Mouse (Mus musculus): ENCODE results near the gene Gfod1. TPM values are rescaled to one million over a fixed set of nuclear protein-coding genes. Genes with fewer than 3 reads are reported as not detected.

Gene Gfod1
- polyA plus RNA-seq, 1 experiment from 2014 or later = 2.7 TPM

DNA sequence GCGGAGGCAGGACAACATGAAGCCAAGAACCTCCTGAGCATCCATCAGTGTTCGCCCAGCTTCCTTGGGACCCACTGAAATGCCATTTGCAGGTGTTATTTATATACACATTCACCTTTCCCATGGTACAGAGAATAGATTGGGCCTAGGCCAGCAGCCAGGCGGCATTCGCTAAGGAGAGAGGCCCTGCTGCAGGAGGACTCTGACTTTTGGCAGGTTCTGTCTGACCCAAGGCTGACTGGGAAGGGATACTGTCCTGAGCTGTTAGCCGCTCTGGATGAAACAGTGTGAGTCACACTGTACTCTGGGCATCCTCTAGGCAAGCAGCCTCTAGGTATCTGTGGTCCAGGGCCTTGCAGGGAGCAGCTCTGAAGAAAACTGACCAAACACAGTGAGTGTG is 6.4 kb downstream of the Gfod1 start:
- no peaks in the 10 kb centered on the region for H3K9me3 ChIP-seq (replicated peaks)
- no peak overlapping the region for H3K4me2 ChIP-seq
- H3K36me3 ChIP-seq = 0 out of 2 replicates have a peak, but pooled peaks cover 5% of the 10 kb centered on the region
- no peaks in the 10 kb centered on the region for H3K27me3 ChIP-seq (replicated peaks)
- peaks cover 42% of the 10 kb centered on the region for H3K4me1 ChIP-seq
- no peak overlapping the region for H3K4me3 ChIP-seq (replicated peaks)
- H3K9ac ChIP-seq (replicated peaks) = no peak overlapping the region
- no peak overlapping the region for H3K27ac ChIP-seq (replicated peaks)
- ATAC-seq (ENCODE audit: low FRiP score) = no peak
- WGBS = 93% methylated on average over 5 of the region's 5 CpGs

DNA sequence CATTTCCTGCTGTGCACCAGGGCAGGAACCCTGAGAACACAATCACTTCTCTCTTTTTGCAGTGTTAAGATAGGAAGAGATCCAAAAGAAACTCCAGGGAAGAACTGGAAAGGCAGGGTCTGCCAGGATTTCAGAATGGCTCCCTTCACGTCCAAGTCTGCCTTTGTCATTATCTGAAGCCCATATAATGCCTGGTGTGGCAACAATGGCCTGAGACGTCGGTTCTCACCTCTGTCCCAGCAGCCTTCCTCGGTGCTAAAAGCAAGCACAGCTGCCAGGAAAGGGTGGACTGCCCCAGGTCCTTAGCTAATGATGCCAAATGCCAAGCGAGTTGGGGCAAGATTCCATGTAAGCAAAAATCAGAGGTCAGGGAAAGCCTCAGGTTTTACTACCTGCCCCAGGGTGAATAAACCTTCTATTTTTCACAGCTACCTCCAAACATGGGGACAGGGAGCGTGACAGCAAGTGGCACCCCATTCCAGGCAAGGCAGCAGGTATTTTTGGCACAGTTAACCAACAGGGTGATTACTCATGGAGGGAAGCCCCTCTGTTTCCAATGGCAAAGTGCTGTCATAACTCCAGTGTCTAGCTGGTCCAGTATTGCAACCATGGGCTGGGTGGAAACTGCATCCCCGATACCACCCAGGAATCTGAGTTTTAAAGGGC is 7.7 kb downstream of the Gfod1 start:
- Histone ChIP-seq H3K27ac (replicated peaks) (no peak overlapping the region), H3K4me3 (replicated peaks) (no peak overlapping the region), H3K4me1 (peaks cover 30% of the 10 kb centered on the region), H3K36me3 (0 out of 2 replicates have a peak, but pooled peaks cover 5% of the 10 kb centered on the region), H3K9me3 (replicated peaks) (no peaks in the 10 kb centered on the region), H3K27me3 (replicated peaks) (no peaks in the 10 kb centered on the region), H3K4me2 (no peak overlapping the region), H3K9ac (replicated peaks) (no peak overlapping the region)
- WGBS = 54% methylated on average over 7 of the region's 7 CpGs
- no peak for ATAC-seq (ENCODE audit: low FRiP score)

DNA sequence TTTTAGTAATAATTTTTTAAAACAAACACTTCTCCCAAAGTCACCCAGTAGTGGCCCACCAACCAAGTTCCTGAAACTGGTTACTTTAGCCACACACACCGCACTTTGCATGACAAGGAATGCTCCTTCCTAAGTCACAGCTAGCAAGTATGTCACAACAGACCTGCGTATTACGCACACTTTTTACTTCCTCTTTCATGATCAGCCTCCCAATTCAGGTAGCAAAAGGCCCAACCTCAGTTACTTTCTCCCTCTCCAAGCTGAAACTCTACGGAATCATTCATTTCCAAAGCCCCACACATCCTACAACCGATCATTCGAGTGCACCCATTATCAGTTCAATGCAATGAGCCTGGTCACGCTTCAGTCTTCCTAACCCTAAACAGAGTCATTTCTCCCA is 8.3 kb downstream of the Gfod1 start:
- 0 out of 2 replicates have a peak, but pooled peaks cover 5% of the 10 kb centered on the region for H3K36me3 ChIP-seq
- H3K4me1 ChIP-seq = peaks cover 24% of the 10 kb centered on the region
- H3K4me2 ChIP-seq = no peak overlapping the region
- no peak overlapping the region for H3K27ac ChIP-seq (replicated peaks)
- H3K4me3 ChIP-seq (replicated peaks) = no peak overlapping the region
- H3K27me3 ChIP-seq (replicated peaks) = no peaks in the 10 kb centered on the region
- no peaks in the 10 kb centered on the region for H3K9me3 ChIP-seq (replicated peaks)
- no peak overlapping the region for H3K9ac ChIP-seq (replicated peaks)
- ATAC-seq (ENCODE audit: low FRiP score) = no peak
- 87% methylated on average over 7 of the region's 7 CpGs for WGBS

DNA sequence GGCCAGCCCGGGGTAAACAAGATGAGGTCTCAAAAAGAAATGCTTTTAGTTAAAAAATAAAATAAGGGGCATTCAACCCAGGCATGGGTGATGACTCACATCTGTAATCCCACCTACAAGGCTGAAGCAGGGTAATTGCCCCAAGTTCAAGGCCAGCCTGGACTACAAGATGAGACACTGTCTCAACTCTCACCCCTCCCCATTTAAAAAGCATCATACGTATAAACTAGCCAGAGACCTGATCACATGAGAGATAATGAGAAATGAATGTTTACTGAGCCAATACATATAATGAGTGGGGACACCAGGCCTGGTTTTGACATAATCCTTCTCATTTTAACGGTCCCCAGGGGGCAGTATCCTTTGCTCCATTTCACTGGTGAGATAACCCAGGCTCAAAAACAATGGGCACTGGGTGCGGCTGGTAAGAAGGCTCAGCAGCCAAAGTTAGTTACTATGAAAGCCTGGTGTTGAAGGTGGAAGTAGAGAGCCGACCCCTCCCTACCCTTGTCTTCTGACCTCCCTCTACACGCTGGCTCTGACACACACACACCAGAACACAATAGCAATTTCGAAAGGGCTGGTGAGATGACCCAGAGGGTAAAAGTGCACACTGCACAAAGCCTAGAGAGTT is 8.9 kb downstream of the Gfod1 start:
- no peak overlapping the region for H3K9ac ChIP-seq (replicated peaks)
- H3K4me3 ChIP-seq (replicated peaks) = no peak overlapping the region
- no peaks in the 10 kb centered on the region for H3K9me3 ChIP-seq (replicated peaks)
- ATAC-seq (ENCODE audit: low FRiP score) = no peak
- H3K27me3 ChIP-seq (replicated peaks) = no peaks in the 10 kb centered on the region
- no peak overlapping the region for H3K27ac ChIP-seq (replicated peaks)
- WGBS = 63% methylated on average over 7 of the region's 7 CpGs
- 0 out of 2 replicates have a peak, but pooled peaks cover 5% of the 10 kb centered on the region for H3K36me3 ChIP-seq
- no peak overlapping the region for H3K4me2 ChIP-seq
- H3K4me1 ChIP-seq = peaks cover 18% of the 10 kb centered on the region

DNA sequence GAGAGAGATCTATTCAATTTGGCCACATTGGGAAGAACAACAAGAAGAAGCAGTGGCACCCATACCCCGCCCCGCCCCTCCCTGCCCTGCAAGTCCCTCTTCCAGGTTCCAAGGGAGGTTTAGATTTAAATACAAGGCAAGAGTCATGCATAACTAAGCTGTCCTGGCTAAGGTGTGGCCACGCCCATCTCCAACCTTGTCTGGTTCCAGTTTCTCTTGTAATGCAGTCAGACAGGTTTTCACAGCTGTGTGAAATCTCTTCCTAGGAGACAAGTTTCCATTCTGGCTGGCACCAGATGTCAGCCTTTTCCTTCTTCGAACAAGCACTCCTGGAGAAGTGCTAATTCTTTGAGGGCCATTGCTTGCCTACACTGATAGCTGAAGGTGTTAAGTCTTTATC is 11.1 kb downstream of the Gfod1 start:
- Histone ChIP-seq H3K27me3 (replicated peaks) (no peaks in the 10 kb centered on the region), H3K4me3 (replicated peaks) (no peak overlapping the region), H3K4me2 (no peak overlapping the region), H3K9ac (replicated peaks) (no peak overlapping the region), H3K9me3 (replicated peaks) (no peaks in the 10 kb centered on the region), H3K4me1 (peaks cover 23% of the 10 kb centered on the region), H3K36me3 (0 out of 2 replicates have a peak, but pooled peaks cover 5% of the 10 kb centered on the region), H3K27ac (replicated peaks) (no peak overlapping the region)
- 82% methylated on average over 4 of the region's 4 CpGs for WGBS
- no peak for ATAC-seq (ENCODE audit: low FRiP score)

DNA sequence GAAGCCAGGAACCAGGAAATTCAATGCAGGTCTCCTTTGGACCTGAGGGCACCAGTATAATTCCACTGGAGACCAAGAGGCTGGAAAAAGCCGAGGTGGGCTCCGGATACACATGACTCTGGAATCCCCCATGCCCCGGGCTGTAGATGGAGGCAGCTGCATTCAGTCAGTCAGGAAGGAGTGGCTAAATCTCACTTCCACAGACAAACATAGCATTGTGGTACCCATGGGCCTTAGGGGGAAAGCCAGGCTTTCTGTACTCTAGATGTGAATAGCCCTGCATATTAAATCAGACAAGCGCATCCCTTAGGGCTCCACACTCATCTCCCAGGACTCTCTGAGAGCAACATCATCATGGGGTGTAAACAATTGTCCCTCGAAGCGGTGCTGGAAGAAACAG is 14.9 kb downstream of the Gfod1 start:
- peak; percentile 65 for ATAC-seq (ENCODE audit: low FRiP score)
- Histone ChIP-seq H3K4me2 (no peak overlapping the region), H3K9me3 (replicated peaks) (no peaks in the 10 kb centered on the region), H3K36me3 (0 out of 2 replicates have a peak, but pooled peaks cover 5% of the 10 kb centered on the region), H3K4me3 (replicated peaks) (no peak overlapping the region), H3K27ac (replicated peaks) (peak overlapping the region; percentile 10; the same call in 1 of the 2 replicates), H3K4me1 (peaks cover 27% of the 10 kb centered on the region), H3K9ac (replicated peaks) (no peak overlapping the region), H3K27me3 (replicated peaks) (no peaks in the 10 kb centered on the region)
- 38% methylated on average over 6 of the region's 6 CpGs for WGBS

DNA sequence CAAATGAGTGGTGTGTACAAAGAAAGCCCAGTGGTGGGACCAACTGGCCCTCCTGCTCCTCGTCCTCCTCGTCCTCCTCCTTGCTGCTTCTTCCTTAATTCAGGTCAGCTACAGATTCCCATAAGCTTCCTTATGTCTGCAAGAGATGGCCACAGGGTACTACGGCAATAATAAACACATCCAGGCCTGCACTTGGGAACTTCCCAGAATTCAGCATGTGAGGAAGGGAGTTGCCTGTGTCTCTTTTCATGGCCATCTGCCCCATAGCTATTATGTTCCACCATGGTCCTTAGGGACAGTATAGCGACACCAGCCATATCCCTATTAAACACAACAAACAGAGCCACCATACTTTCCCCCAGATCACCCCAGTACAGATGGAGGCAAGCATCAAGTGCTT is 15.5 kb downstream of the Gfod1 start:
- Histone ChIP-seq H3K27ac (replicated peaks) (no peak overlapping the region), H3K4me3 (replicated peaks) (no peak overlapping the region), H3K27me3 (replicated peaks) (no peaks in the 10 kb centered on the region), H3K4me1 (peaks cover 27% of the 10 kb centered on the region), H3K9me3 (replicated peaks) (no peaks in the 10 kb centered on the region), H3K4me2 (no peak overlapping the region), H3K36me3 (0 out of 2 replicates have a peak, but pooled peaks cover under 1% of the 10 kb centered on the region), H3K9ac (replicated peaks) (no peak overlapping the region)
- WGBS = 50% methylated on average over 4 of the region's 4 CpGs
- no peak for ATAC-seq (ENCODE audit: low FRiP score)

DNA sequence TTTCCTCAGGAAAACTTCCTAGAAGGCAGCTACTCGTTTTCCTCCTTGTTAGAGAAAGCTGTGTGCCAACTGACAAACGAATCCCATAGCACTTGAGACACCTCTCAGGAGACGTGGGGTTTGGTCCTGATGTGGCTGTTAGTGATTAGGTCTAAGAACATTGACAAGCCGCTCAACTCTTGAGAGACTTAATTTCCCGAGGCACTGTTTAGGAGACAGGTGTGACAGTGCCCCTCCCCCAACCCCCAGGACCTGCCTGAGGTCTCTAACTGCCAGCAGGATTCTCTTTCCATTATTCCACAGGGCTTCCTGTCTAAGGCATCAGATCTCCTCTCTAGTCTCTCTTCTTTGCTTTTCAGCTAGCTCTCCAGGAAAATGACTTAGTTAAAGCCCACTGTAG is 15.9 kb downstream of the Gfod1 start:
- Histone ChIP-seq H3K36me3 (no peaks in the 10 kb centered on the region), H3K4me1 (peaks cover 27% of the 10 kb centered on the region), H3K27ac (replicated peaks) (no peak overlapping the region), H3K4me3 (replicated peaks) (no peak overlapping the region), H3K9ac (replicated peaks) (no peak overlapping the region), H3K9me3 (replicated peaks) (no peaks in the 10 kb centered on the region), H3K4me2 (no peak overlapping the region), H3K27me3 (replicated peaks) (no peaks in the 10 kb centered on the region)
- no peak for ATAC-seq (ENCODE audit: low FRiP score)
- WGBS = 58% methylated on average over 5 of the region's 5 CpGs

DNA sequence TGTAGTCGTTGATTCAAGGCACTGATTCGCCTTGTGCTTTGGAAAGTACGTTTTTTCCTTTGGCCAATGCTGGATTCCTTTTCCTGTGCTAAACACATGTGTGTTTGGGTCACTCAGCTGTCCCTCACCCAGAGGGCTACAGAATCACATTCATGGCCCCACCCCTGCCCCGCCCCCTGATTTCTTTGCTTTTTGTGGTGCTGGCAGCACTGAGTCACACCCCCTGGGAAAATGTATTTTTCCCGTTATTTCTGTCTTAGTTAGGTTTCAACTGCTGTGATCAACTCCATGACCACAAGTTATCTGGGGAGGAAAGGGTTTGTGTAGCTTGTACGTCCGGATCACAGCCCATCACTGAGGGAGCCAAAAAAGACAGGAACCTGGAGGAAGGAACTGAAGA is 17.1 kb downstream of the Gfod1 start:
- Histone ChIP-seq H3K27me3 (replicated peaks) (no peaks in the 10 kb centered on the region), H3K36me3 (no peaks in the 10 kb centered on the region), H3K4me1 (peaks cover 27% of the 10 kb centered on the region), H3K4me3 (replicated peaks) (no peak overlapping the region), H3K9me3 (replicated peaks) (no peaks in the 10 kb centered on the region), H3K27ac (replicated peaks) (no peak overlapping the region), H3K4me2 (no peak overlapping the region), H3K9ac (replicated peaks) (no peak overlapping the region)
- no peak for ATAC-seq (ENCODE audit: low FRiP score)
- WGBS = 70% methylated on average over 7 of the region's 7 CpGs

DNA sequence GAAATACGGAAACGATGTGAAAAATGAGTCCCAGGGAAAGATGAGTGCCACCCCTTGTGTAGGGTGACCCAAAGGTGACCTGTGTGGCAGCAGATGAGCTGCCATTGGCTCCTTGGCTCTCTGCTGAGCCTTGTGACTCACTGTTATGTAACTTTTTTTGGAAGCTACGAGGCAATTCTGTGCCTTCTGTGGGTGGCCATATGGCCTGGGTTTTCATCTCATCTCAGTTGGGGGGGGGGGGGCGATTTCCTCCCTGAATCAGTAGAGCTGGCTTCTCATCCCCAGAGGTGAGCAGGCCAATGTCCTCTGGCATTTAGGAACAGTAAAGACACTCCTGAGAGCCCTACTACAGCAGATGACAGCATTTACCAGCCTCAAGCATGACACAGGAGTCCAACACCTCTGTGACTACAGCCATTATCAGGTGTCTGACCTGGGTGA is 19.2 kb downstream of the Gfod1 start:
- no peaks in the 10 kb centered on the region for H3K27me3 ChIP-seq (replicated peaks)
- no peak overlapping the region for H3K9ac ChIP-seq (replicated peaks)
- H3K4me3 ChIP-seq (replicated peaks) = no peak overlapping the region
- no peak overlapping the region for H3K27ac ChIP-seq (replicated peaks)
- ATAC-seq (ENCODE audit: low FRiP score) = no peak
- H3K9me3 ChIP-seq (replicated peaks) = no peaks in the 10 kb centered on the region
- no peak overlapping the region for H3K4me2 ChIP-seq
- WGBS = 63% methylated on average over 4 of the region's 4 CpGs
- H3K36me3 ChIP-seq = no peaks in the 10 kb centered on the region
- peaks cover 27% of the 10 kb centered on the region for H3K4me1 ChIP-seq

DNA sequence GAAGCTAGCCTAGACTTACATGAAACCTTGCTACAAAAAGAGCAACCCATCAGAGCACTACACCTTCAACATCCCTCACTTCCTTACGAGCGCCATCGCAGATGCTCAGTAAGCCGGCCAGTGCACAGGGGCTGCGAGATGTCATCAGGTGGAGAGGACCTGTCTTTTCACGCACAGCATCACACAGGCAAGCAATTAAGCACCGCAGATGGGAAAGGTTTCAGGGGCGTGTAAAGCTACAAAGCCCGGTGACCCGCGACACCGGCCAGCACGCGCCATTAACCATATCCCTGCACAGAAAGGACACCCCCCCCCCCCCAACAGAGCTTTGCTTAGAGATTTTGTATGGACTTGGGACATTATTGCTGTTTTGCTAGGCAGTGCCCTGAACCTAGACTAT is 30.1 kb downstream of the Gfod1 start:
- Histone ChIP-seq H3K9me3 (replicated peaks) (no peaks in the 10 kb centered on the region), H3K27me3 (replicated peaks) (no peaks in the 10 kb centered on the region), H3K4me2 (no peak overlapping the region), H3K36me3 (no peaks in the 10 kb centered on the region), H3K4me3 (replicated peaks) (no peak overlapping the region), H3K27ac (replicated peaks) (no peak overlapping the region), H3K4me1 (peaks cover 3% of the 10 kb centered on the region; the same call in 1 of the 2 replicates), H3K9ac (replicated peaks) (no peak overlapping the region)
- WGBS = 62% methylated on average over 14 of the region's 14 CpGs
- ATAC-seq (ENCODE audit: low FRiP score) = no peak

Measured in neural tube, embryonic 15.5 days (tissue).